Mouse (Mus musculus) activated CD4-positive, CD25-positive, alpha-beta regulatory T cell, adult 4 months (primary cell): ENCODE measurements around the gene Zfp646. TPM values are rescaled to one million over a fixed set of nuclear protein-coding genes. Genes with fewer than 3 reads are reported as not detected.
A peak's percentile ranks its signal among the peaks of the same experiment; 100 is the strongest.
"Not testable (repeated sequence)": the region's sequence is repeated elsewhere in the genome, so short reads cannot be mapped to it uniquely, and the experiment has no call there.

Experiments used
- ATAC-seq: one replicate; pipeline ENCODE4 v1.8.0; 2017
- polyA plus RNA-seq, 2 experiments: library from polyadenylated mRNA; unstranded; fragments of 100-300 nt; shearing (Covaris generic); gene quantifications; one replicate each; pipeline ENCODE4 v1.2.1; 2017

Gene Zfp646
- polyA plus RNA-seq, 2 experiments from 2014 or later, result 20.0 to 28.1 TPM

- ATAC-seq, result no peak
These were observed 9.9 kb downstream of the Zfp646 start for GRCm38 (mm10) chr7:127885951-127886350.

GRCm38 (mm10) chr7:127886551-127886950 is 10.5 kb downstream of the Zfp646 start:
- no peak for ATAC-seq

- ATAC-seq, result no peak
These were observed 11.2 kb downstream of the Zfp646 start for GRCm38 (mm10) chr7:127887191-127887590.

GRCm38 (mm10) chr7:127887781-127888180 is 11.8 kb downstream of the Zfp646 start:
- ATAC-seq, result no peak

GRCm38 (mm10) chr7:127888821-127889220 is 12.8 kb downstream of the Zfp646 start:
- no peak for ATAC-seq

- no peak for ATAC-seq
These were observed 14.8 kb downstream of the Zfp646 start, which contains the start of gene Prss53 for GRCm38 (mm10) chr7:127890798-127891197. Prss53 (minus strand) TSS chr7:127890970.

GRCm38 (mm10) chr7:127894480-127894879 is 18.5 kb downstream of the Zfp646 start:
- no peak for ATAC-seq

GRCm38 (mm10) chr7:127895442-127895841 is 19.4 kb downstream of the Zfp646 start, which contains the start of the genes Gm21974 and Vkorc1:
Gm21974 (minus strand) TSS chr7:127895454.
Vkorc1 (minus strand) TSS chr7:127895617.
- ATAC-seq, result peak; percentile 91

- not testable (repeated sequence) for ATAC-seq
These were observed 19.9 kb downstream of the Zfp646 start for GRCm38 (mm10) chr7:127895891-127896290.

GRCm38 (mm10) chr7:127896384-127896783 is 20.4 kb downstream of the Zfp646 start:
- ATAC-seq, result no peak

- ATAC-seq, result no peak
These were observed 21.5 kb downstream of the Zfp646 start for GRCm38 (mm10) chr7:127897542-127897941.

GRCm38 (mm10) chr7:127898179-127898956 is 22.3 kb downstream of the Zfp646 start:
- ATAC-seq, result no peak

- no peak for ATAC-seq
These were observed 24.0 kb downstream of the Zfp646 start for GRCm38 (mm10) chr7:127899997-127900396.

GRCm38 (mm10) chr7:127901772-127902171 is 25.8 kb downstream of the Zfp646 start:
- no peak for ATAC-seq

- ATAC-seq, result peak; percentile 97
These were observed 28.2 kb downstream of the Zfp646 start, which contains the start of gene Bckdk for GRCm38 (mm10) chr7:127903971-127904796. Bckdk (plus strand) TSS chr7:127904082.

GRCm38 (mm10) chr7:127907939-127908338 is 31.9 kb downstream of the Zfp646 start:
- no peak for ATAC-seq

GRCm38 (mm10) chr7:127908656-127909055 is 32.6 kb downstream of the Zfp646 start:
- no peak for ATAC-seq

GRCm38 (mm10) chr7:127912190-127912871 is 36.3 kb downstream of the Zfp646 start, which contains the start of gene Kat8:
Kat8 (plus strand) TSS chr7:127912516.
- ATAC-seq, result peak; percentile 99

- no peak for ATAC-seq
These were observed 36.9 kb downstream of the Zfp646 start for GRCm38 (mm10) chr7:127912938-127913337.

GRCm38 (mm10) chr7:127915293-127915692 is 39.3 kb downstream of the Zfp646 start:
- ATAC-seq, result no peak

- no peak for ATAC-seq
These were observed 42.2 kb downstream of the Zfp646 start for GRCm38 (mm10) chr7:127918203-127918602.

GRCm38 (mm10) chr7:127919290-127919689 is 43.3 kb downstream of the Zfp646 start:
- ATAC-seq, result no peak

- no peak for ATAC-seq
These were observed 45.5 kb downstream of the Zfp646 start for GRCm38 (mm10) chr7:127921516-127921915.
